Mouse (Mus musculus) limb, embryonic 15.5 days (tissue): ENCODE measurements around the gene 6430571L13Rik. TPM values are rescaled to one million over a fixed set of nuclear protein-coding genes. Genes with fewer than 3 reads are reported as not detected.

Experiments
- ATAC-seq: fragments of 200-750 bp; cut with Nextera tagmentation; 2 replicates; pipeline ENCODE4 v1.8.0; 2017; ENCODE audit warnings: low read depth, moderate TSS enrichment; ENCODE audit not compliant: insufficient number of reproducible peaks, low FRiP score, low TSS enrichment
- H3K27ac ChIP-seq: fragments of 300-500 bp; sonication (generic); 2 replicates; pipeline ENCODE4 v1.5.1; 2015; ENCODE audit warnings: moderate library complexity, mild to moderate bottlenecking, inconsistent platforms
- H3K27me3 ChIP-seq: fragments of 300-500 bp; sonication (generic); 2 replicates; pipeline ENCODE4 v1.6.1; 2015; ENCODE audit warnings: inconsistent platforms
- H3K36me3 ChIP-seq: fragments of 300-500 bp; sonication (generic); 2 replicates; pipeline ENCODE4 v1.6.1; 2015; ENCODE audit warnings: inconsistent platforms
- H3K4me1 ChIP-seq: fragments of 300-500 bp; sonication (generic); 2 replicates; pipeline ENCODE4 v1.6.1; 2015; ENCODE audit warnings: inconsistent platforms
- H3K4me2 ChIP-seq: fragments of 300-500 bp; sonication (generic); 2 replicates; pipeline ENCODE4 v1.6.1; 2015; ENCODE audit warnings: mild to moderate bottlenecking, inconsistent platforms
- H3K4me3 ChIP-seq: fragments of 300-500 bp; sonication (generic); 2 replicates; pipeline ENCODE4 v1.5.1; 2015; ENCODE audit warnings: mild to moderate bottlenecking, inconsistent platforms
- H3K9ac ChIP-seq: fragments of 300-500 bp; sonication (generic); 2 replicates; pipeline ENCODE4 v1.6.1; 2015; ENCODE audit warnings: inconsistent platforms
- H3K9me3 ChIP-seq: fragments of 300-500 bp; sonication (generic); 2 replicates; pipeline ENCODE4 v1.6.1; 2016; ENCODE audit warnings: inconsistent platforms
- WGBS: fragments of 180-500 bp; shearing (Covaris S2); methylation state at CpG from one replicate; pipeline ENCODE4 v1.1.7; 2015; 5-methylcytosine and 5-hydroxymethylcytosine counted together
- polyA plus RNA-seq: library from polyadenylated mRNA; unstranded; fragments of >200 nt; fragmentation: Nextera tagmentation; extraction: Ambion mirVana; gene quantifications from 2 replicates; pipeline ENCODE4 v1.2.1, GENCODE M21; 2015

The 6430571L13Rik gene
- 0.60 and 0.74 TPM in 2 replicates for polyA plus RNA-seq

DNA sequence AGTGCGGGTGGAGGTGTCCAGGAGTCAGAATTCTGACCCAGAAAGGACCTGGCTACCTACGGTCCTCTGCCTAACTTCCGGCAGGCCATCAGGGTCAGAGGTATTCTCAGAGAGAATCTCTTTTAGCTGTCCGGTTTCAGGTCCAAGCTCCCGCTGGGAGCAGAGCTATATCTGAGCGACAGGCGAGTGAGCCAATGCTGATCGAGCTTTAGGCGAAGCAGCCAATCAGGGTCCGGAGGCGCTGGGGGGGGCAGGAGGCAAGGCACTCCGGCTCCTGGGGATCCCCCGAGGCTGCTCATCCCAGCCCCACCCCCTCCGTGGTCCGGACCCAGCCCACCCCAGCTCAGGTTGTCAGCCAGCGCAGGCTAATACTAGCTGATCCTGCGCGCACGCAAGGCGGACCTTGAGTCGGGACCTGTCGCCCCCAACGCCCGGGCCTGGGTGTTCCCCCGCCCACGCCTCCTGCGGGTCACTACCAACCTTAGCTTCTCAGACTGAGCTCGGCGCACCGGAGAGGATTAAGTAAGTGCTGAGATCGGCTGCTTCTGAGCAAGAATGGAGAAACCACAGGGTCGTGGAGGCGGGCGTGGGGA lies at the start of gene 6430571L13Rik:
TSS of gene 6430571L13Rik (plus strand) at position 336 of the 593 bp plus-strand sequence.
- under 1% methylated on average over 34 of the region's 34 CpGs for WGBS
- peak within 1 kb of the TSS; percentile 87 for H3K4me2 ChIP-seq

DNA sequence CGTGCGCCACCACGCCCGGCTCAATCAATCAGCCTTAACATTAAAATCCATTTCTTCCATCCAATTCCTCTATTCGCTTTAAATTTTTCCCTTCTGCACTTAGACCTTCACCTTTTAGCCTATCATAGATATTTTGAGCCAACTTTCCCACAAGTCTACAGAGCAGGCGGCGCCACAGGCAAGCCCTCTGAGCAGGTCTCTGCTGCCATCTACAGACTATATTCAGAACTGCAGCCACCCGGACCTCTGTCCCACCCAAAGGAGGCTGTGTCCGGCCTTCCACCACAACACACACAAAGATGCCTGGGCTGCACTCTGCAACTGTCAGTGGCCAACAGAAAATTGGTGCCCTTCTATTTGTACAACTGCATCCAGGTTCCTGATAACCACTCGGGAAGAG lies 49.5 kb upstream of the 6430571L13Rik start:
- peaks cover 23% of the 10 kb centered on the region for H3K4me1 ChIP-seq
- ATAC-seq, result no peak
- H3K9me3 ChIP-seq, result no peaks in the 10 kb centered on the region
- H3K36me3 ChIP-seq, result no peaks in the 10 kb centered on the region
- H3K27me3 ChIP-seq, result peaks cover 12% of the 10 kb centered on the region; the same call in 1 of the 2 replicates
- no peak overlapping the region for H3K27ac ChIP-seq
- no peak overlapping the region for H3K4me2 ChIP-seq
- H3K4me3 ChIP-seq, result no peak overlapping the region
- H3K9ac ChIP-seq, result no peak overlapping the region
- WGBS, result 29% methylated on average over 10 of the region's 10 CpGs

More for the DNA sequence above, at the start of gene 6430571L13Rik:
- no peaks in the 10 kb centered on the region for H3K9me3 ChIP-seq
- ATAC-seq, result peak; percentile 79
- H3K27me3 ChIP-seq, result peaks cover 10% of the 10 kb centered on the region
- no peaks in the 10 kb centered on the region for H3K36me3 ChIP-seq
- H3K4me3 ChIP-seq, result peak within 1 kb of the TSS; percentile 63
- peaks cover 17% of the 10 kb centered on the region for H3K4me1 ChIP-seq
- no peak within 1 kb of the TSS for H3K27ac ChIP-seq
- peak within 1 kb of the TSS; percentile 38 for H3K9ac ChIP-seq

DNA sequence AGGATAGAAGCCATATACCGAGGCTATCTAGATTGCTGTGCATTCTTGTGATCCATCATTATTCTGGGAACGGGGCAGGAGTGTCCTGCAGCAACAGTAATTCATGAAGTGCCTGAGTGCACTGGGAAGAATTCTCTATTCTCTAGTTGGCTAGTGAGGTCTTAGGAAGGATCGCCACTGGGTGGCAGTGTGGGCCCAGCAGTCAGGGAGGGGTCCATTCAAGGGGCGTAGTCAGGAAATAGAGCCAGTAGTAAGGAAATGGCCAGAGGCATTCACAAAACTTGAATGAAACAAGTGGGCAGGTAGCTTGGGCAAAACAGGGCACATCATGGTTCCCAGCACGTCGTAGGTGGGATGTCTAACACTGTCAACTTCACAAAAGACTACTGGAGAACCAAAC lies 46.2 kb upstream of the 6430571L13Rik start:
- no peak overlapping the region for H3K27ac ChIP-seq
- no peak overlapping the region for H3K4me3 ChIP-seq
- peaks cover 37% of the 10 kb centered on the region for H3K4me1 ChIP-seq
- no peak overlapping the region for H3K9ac ChIP-seq
- WGBS, result 8% methylated on average over 6 of the region's 6 CpGs
- ATAC-seq, result no peak
- no peaks in the 10 kb centered on the region for H3K36me3 ChIP-seq
- H3K9me3 ChIP-seq, result no peaks in the 10 kb centered on the region
- H3K4me2 ChIP-seq, result no peak overlapping the region
- H3K27me3 ChIP-seq, result peaks cover 12% of the 10 kb centered on the region; the same call in 1 of the 2 replicates

DNA sequence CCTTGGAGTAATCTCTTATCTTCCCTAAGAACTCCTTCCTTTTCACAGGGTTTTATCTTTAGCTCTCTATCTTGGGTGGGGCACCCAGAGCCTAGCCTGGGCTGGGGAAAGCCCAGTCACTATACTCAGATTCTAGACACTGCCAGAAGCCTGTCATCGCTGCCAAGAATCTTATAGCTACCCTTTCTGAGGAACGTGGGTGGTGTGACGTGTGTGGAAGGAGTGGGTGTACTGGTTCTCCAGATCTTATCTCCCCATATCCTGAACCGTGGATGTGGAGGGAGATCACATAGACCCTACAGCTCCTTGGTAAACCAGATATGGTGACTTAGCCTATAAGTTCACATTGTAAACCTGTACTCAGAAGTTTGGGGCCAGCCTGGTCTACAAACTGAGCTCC lies 44.8 kb upstream of the 6430571L13Rik start:
- Histone ChIP-seq H3K36me3 (peaks cover 9% of the 10 kb centered on the region), H3K27me3 (peaks cover 12% of the 10 kb centered on the region; the same call in 1 of the 2 replicates), H3K27ac (no peak overlapping the region), H3K4me1 (peaks cover 27% of the 10 kb centered on the region), H3K9ac (no peak overlapping the region), H3K4me3 (no peak overlapping the region), H3K4me2 (peak overlapping the region; percentile 84; the same call in 1 of the 2 replicates), H3K9me3 (no peaks in the 10 kb centered on the region)
- no peak for ATAC-seq
- 70% methylated on average over 4 of the region's 4 CpGs for WGBS

DNA sequence AAGGTAGTCTGAATTCAATTTTAAA lies 44.6 kb upstream of the 6430571L13Rik start, which contains the start of gene Cish:
TSS of gene Cish (plus strand) at position 11 of the 25 bp plus-strand sequence.
- H3K27ac ChIP-seq, result peak within 1 kb of the TSS; percentile 86
- ATAC-seq, result no peak
- H3K4me2 ChIP-seq, result peak within 1 kb of the TSS; percentile 84
- peak within 1 kb of the TSS; percentile 71 for H3K4me3 ChIP-seq
- peak within 1 kb of the TSS; percentile 67 for H3K9ac ChIP-seq
- H3K4me1 ChIP-seq, result peaks cover 27% of the 10 kb centered on the region
- H3K36me3 ChIP-seq, result peaks cover 11% of the 10 kb centered on the region
- H3K27me3 ChIP-seq, result peaks cover 12% of the 10 kb centered on the region; the same call in 1 of the 2 replicates
- no peaks in the 10 kb centered on the region for H3K9me3 ChIP-seq

DNA sequence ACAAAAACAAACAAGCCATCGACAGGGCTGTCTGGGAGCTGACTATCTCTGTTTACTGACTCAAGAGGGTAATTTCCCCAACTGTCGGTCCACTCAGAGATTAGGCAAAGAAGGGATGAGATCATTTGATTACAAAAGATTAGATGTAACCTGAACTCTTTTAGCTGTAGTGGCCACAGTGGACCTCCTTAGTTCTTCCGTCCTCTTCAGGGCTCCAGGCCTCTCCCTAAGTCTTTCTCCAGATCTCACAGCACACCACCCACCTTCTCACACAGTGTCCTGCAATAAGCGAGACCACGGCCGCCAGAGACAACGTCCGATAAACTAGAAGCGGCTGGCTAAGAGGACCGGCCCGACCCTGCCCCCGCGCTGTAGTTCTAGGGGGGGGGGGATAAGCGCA lies 44.4 kb upstream of the 6430571L13Rik start:
- Histone ChIP-seq H3K4me3 (peak overlapping the region; percentile 71), H3K4me2 (peak overlapping the region; percentile 84), H3K9ac (0 out of 2 replicates have a peak overlapping the region, but pooled peaks have one; percentile 35), H3K27ac (peak overlapping the region; percentile 66), H3K4me1 (peaks cover 27% of the 10 kb centered on the region), H3K9me3 (no peaks in the 10 kb centered on the region), H3K36me3 (peaks cover 13% of the 10 kb centered on the region), H3K27me3 (peaks cover 12% of the 10 kb centered on the region; the same call in 1 of the 2 replicates)
- WGBS, result 2% methylated on average over 14 of the region's 14 CpGs
- ATAC-seq, result peak; percentile 2; the same call in 1 of the 2 replicates

DNA sequence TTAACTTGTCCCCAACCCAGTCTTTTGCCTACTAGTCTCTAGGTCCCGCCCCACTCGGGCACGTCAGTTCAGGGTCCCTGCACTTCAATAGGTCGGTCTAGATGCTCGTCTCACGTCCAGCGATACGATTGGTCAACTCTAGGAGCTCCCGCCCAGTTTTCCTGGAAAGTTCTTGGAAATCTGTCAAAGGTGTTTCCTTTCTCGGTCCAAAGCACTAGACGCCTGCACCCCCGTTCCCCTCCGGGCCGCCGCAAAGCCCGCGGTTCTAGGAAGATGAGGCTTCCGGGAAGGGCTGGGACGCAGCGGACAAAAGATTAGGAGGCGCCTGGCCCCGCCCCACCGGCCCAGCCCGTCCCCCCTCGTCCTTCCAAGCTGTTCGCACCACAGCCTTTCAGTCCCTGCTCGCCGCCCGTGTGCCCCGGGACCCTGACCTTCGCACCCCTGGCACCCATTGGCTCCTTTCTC lies 43.9 kb upstream of the 6430571L13Rik start:
- peak; percentile 91 for ATAC-seq
- 0% methylated on average over 31 of the region's 31 CpGs for WGBS
- peak overlapping the region; percentile 84 for H3K4me2 ChIP-seq
- H3K27me3 ChIP-seq, result peaks cover 12% of the 10 kb centered on the region; the same call in 1 of the 2 replicates
- peak overlapping the region; percentile 67 for H3K9ac ChIP-seq
- H3K9me3 ChIP-seq, result no peaks in the 10 kb centered on the region
- H3K27ac ChIP-seq, result peak overlapping the region; percentile 86
- peak overlapping the region; percentile 71 for H3K4me3 ChIP-seq
- peaks cover 18% of the 10 kb centered on the region for H3K36me3 ChIP-seq
- peaks cover 27% of the 10 kb centered on the region for H3K4me1 ChIP-seq

DNA sequence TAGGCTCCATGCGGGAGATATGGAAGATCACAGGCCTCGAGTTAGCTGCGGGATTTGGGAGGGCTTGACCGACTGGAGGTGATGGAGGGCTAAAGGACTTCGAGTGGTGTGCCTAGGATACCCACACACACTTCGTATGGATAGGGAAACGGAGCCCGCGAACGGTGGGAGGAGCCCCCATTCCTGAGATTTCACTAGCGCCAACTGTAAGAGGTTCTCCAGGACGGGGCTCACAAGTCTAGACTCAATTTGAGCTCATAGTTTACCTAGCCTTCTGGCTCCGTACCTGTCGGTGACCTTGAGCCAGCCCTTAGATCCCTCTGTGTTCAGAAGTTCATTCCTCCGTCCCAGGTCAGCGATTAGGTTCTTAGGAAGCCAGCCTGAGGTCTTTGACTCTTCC lies 43.3 kb upstream of the 6430571L13Rik start:
- Histone ChIP-seq H3K4me2 (peak overlapping the region; percentile 84), H3K9me3 (no peaks in the 10 kb centered on the region), H3K9ac (peak overlapping the region; percentile 67), H3K4me1 (peaks cover 27% of the 10 kb centered on the region), H3K27me3 (peaks cover 12% of the 10 kb centered on the region; the same call in 1 of the 2 replicates), H3K27ac (peak overlapping the region; percentile 86), H3K36me3 (peaks cover 23% of the 10 kb centered on the region), H3K4me3 (peak overlapping the region; percentile 71)
- ATAC-seq, result no peak
- 9% methylated on average over 16 of the region's 16 CpGs for WGBS

DNA sequence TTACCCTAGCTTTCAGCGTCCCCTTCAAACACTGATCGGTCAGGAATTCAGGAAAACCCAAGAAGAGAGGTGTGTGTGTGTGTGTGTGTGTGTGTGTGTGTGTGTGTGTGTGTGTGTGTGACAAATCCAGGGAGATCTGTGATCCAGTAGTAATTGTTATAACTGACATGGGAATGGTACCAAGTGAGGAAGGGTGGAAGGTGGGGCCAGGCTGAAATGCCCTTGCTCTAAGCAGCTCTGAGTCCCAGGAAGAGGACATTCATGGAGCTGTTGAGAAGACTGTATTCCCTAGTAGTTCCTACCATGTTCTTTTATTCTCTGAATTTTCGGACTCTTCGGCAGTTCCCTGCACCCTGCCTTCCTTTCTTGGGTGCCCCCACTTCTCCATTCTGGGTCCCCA lies 42.7 kb upstream of the 6430571L13Rik start:
- Histone ChIP-seq H3K27ac (no peak overlapping the region), H3K27me3 (peaks cover 8% of the 10 kb centered on the region; the same call in 1 of the 2 replicates), H3K9me3 (no peaks in the 10 kb centered on the region), H3K4me3 (peak overlapping the region; percentile 71), H3K4me2 (peak overlapping the region; percentile 84), H3K4me1 (peaks cover 27% of the 10 kb centered on the region), H3K36me3 (peaks cover 27% of the 10 kb centered on the region), H3K9ac (no peak overlapping the region)
- WGBS, result 72% methylated on average over 4 of the region's 4 CpGs
- no peak for ATAC-seq

DNA sequence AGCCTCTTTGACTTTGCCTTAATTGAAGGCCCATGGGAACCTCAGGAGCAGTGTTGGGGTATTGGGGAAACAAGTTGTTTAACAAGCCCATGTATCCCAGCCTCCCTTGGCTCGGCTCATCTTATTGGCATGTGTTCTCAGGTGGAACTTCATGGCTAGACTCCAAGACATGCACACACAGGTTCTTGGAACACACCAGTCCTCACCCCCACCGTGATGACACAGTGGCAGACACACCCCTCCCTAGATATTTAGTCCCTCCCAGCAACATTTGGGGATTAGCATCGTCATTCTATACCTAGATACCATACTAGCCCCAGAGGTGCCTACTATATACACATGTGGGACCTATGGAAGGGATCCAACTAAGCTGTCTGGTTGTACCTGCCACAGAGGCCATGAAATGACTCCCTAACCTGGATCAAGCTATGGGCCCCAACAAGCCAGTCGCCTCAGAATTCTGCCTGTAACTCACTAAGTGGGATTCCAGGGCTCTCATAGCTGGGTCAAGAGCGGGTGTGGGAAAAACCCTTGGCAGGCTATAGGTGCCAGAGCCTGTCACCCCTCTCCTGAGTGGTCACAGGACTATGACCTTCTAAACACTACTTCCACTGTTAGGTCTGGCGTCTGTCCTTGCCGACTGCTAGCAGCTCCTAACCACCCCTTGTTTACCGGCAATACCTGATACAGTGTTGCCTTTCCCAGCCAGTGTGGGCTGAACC lies 42.2 kb upstream of the 6430571L13Rik start:
- no peak for ATAC-seq
- Histone ChIP-seq H3K27me3 (0 out of 2 replicates have a peak, but pooled peaks cover 2% of the 10 kb centered on the region), H3K4me2 (peak overlapping the region; percentile 84), H3K9me3 (no peaks in the 10 kb centered on the region), H3K9ac (no peak overlapping the region), H3K4me1 (peaks cover 27% of the 10 kb centered on the region), H3K4me3 (peak overlapping the region; percentile 71), H3K27ac (peak overlapping the region; percentile 43; the same call in 1 of the 2 replicates), H3K36me3 (peaks cover 27% of the 10 kb centered on the region)
- WGBS, result 63% methylated on average over 8 of the region's 8 CpGs

DNA sequence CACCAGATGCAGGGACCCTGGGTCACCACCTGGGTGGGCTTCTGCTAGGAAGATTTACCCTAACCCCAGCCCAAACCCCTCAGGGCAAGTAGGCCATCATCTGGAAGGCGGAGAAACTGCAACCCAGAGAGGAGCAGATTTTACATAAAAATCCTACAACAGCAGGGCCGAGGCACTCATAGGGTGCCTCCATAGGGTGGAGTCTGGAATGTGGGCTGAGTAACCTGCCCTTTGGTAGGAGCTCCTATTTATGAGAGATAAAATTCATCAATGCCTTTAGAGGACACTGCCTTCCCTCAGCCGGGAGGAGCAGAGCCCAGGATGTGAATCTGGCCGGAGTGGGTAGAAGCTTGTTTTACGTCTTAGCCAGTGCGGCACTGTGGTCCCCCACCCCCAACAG lies 41.5 kb upstream of the 6430571L13Rik start:
- Histone ChIP-seq H3K27me3 (no peaks in the 10 kb centered on the region), H3K36me3 (peaks cover 27% of the 10 kb centered on the region), H3K4me1 (peaks cover 27% of the 10 kb centered on the region), H3K27ac (no peak overlapping the region), H3K4me2 (no peak overlapping the region), H3K9ac (no peak overlapping the region), H3K4me3 (peak overlapping the region; percentile 9; the same call in 1 of the 2 replicates), H3K9me3 (no peaks in the 10 kb centered on the region)
- 70% methylated on average over 6 of the region's 6 CpGs for WGBS
- ATAC-seq, result no peak

DNA sequence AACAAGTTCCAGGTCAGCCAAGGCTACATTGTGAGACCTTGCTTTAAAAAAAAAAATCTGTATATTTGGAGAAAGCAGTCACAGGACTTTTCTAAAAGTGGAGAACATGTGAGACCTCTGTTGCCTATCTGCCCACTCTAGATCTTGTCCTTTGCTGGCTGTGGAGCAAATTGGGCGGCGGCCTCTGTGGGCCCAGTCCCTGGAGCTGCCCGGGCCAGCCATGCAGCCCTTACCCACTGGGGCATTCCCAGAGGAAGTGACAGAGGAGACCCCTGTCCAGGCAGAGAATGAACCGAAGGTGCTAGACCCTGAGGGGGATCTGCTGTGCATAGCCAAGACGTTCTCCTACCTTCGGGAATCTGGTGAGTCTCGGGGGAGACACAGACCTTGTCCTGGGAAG lies 40.6 kb upstream of the 6430571L13Rik start:
- H3K36me3 ChIP-seq, result peaks cover 27% of the 10 kb centered on the region
- H3K27me3 ChIP-seq, result no peaks in the 10 kb centered on the region
- 88% methylated on average over 7 of the region's 7 CpGs for WGBS
- peaks cover 24% of the 10 kb centered on the region for H3K4me1 ChIP-seq
- no peak overlapping the region for H3K27ac ChIP-seq
- H3K9me3 ChIP-seq, result no peaks in the 10 kb centered on the region
- no peak overlapping the region for H3K4me3 ChIP-seq
- H3K4me2 ChIP-seq, result no peak overlapping the region
- H3K9ac ChIP-seq, result no peak overlapping the region
- no peak for ATAC-seq
